Mouse (Mus musculus) kidney, postnatal 36 days (tissue): ENCODE results near the gene Pld1.

Experiments
- DNase-seq, 2 experiments: peaks; one replicate each; pipeline ENCODE4 v3.0.0; 2021 to 2022; ENCODE audit warnings: mixed read lengths in 2 of 2

Gene Pld1

GRCm38 (mm10) chr3:27938381-27939323 is at the start of gene Pld1:
TSS of gene Pld1 (plus strand) at chr3:27938695.
- DNase-seq = peak; percentile 89 to 90

- DNase-seq = no peak
Observed at GRCm38 (mm10) chr3:27896318-27896892, 42.1 kb upstream of the Pld1 start, which contains the start of gene Tmem212. TSS of gene Tmem212 (minus strand) at chr3:27896368.

- DNase-seq = no peak
Observed at GRCm38 (mm10) chr3:27898178-27898577, 40.3 kb upstream of the Pld1 start.

- peak in 1 of 2 experiments; percentile 6 for DNase-seq
Observed at GRCm38 (mm10) chr3:27899012-27899726, 39.3 kb upstream of the Pld1 start.

- peak in 1 of 2 experiments; percentile 21 for DNase-seq
Observed at GRCm38 (mm10) chr3:27901846-27902245, 36.6 kb upstream of the Pld1 start.

- peak in 1 of 2 experiments; percentile 15 for DNase-seq
Observed at GRCm38 (mm10) chr3:27904659-27905330, 33.7 kb upstream of the Pld1 start.

GRCm38 (mm10) chr3:27906647-27907209 is 31.8 kb upstream of the Pld1 start:
- DNase-seq = no peak

- no peak for DNase-seq
Observed at GRCm38 (mm10) chr3:27907301-27907700, 31.2 kb upstream of the Pld1 start.

GRCm38 (mm10) chr3:27908316-27908715 is 30.2 kb upstream of the Pld1 start:
- no peak for DNase-seq

GRCm38 (mm10) chr3:27909016-27909415 is 29.5 kb upstream of the Pld1 start:
- DNase-seq = no peak

- DNase-seq = no peak
Observed at GRCm38 (mm10) chr3:27918656-27919436, 19.6 kb upstream of the Pld1 start.

GRCm38 (mm10) chr3:27921268-27922020 is 17.1 kb upstream of the Pld1 start:
- peak; percentile 67 to 80 for DNase-seq

- no peak for DNase-seq
Observed at GRCm38 (mm10) chr3:27924037-27924436, 14.5 kb upstream of the Pld1 start.

GRCm38 (mm10) chr3:27929219-27929618 is 9.3 kb upstream of the Pld1 start:
- no peak for DNase-seq

GRCm38 (mm10) chr3:27932391-27932790 is 6.1 kb upstream of the Pld1 start:
- no peak for DNase-seq

GRCm38 (mm10) chr3:27935644-27936043 is 2.9 kb upstream of the Pld1 start:
- DNase-seq = no peak

- DNase-seq = no peak
Observed at GRCm38 (mm10) chr3:27936731-27937130, 1.8 kb upstream of the Pld1 start.

- DNase-seq = no peak
Observed at GRCm38 (mm10) chr3:27937144-27938110, 1.1 kb upstream of the Pld1 start.

GRCm38 (mm10) chr3:27941634-27942033 is 3.1 kb downstream of the Pld1 start:
- no peak for DNase-seq
